Mouse (Mus musculus) hindbrain, embryonic 10.5 days (tissue): Measurements from ENCODE around the gene Moxd2. TPM values are rescaled to one million over a fixed set of nuclear protein-coding genes. Genes with fewer than 3 reads are reported as not detected.

Experiments used
- DNase-seq: peaks from one replicate; pipeline ENCODE4 v3.0.0-alpha.2; 2017; ENCODE audit warnings: low spot score
- H3K27ac ChIP-seq: fragments of 300-500 bp; sonication (generic); 2 replicates; pipeline ENCODE4 v1.5.1; 2016; ENCODE audit warnings: mild to moderate bottlenecking, moderate library complexity
- H3K27me3 ChIP-seq: fragments of 300-500 bp; sonication (generic); 2 replicates; pipeline ENCODE4 v1.6.1; 2016; ENCODE audit warnings: mild to moderate bottlenecking; ENCODE audit not compliant: poor library complexity, insufficient read depth, severe bottlenecking
- H3K36me3 ChIP-seq: fragments of 300-500 bp; sonication (generic); 2 replicates; pipeline ENCODE4 v1.6.1; 2016; ENCODE audit warnings: mild to moderate bottlenecking, moderate library complexity
- H3K4me1 ChIP-seq: fragments of 300-500 bp; sonication (generic); replicated peaks from 2 replicates; pipeline ENCODE4 v1.6.1; 2016; ENCODE audit warnings: mild to moderate bottlenecking
- H3K4me3 ChIP-seq: fragments of 300-500 bp; sonication (generic); 2 replicates; pipeline ENCODE4 v1.5.1; 2016; ENCODE audit warnings: mild to moderate bottlenecking, moderate library complexity
- H3K9me3 ChIP-seq: fragments of 300-500 bp; sonication (generic); 2 replicates; pipeline ENCODE4 v1.6.1; 2016; ENCODE audit warnings: mild to moderate bottlenecking, moderate library complexity
- WGBS: fragments of 180-500 bp; shearing (Covaris S2); methylation state at CpG from one replicate; pipeline ENCODE4 v1.1.7; 2016; 5-methylcytosine and 5-hydroxymethylcytosine counted together
- polyA plus RNA-seq: library from polyadenylated mRNA; unstranded; fragments of >200 nt; fragmentation: Nextera tagmentation; extraction: Ambion mirVana; gene quantifications from 2 replicates; pipeline ENCODE4 v1.2.1, GENCODE M21; 2016

Moxd2 gene
- polyA plus RNA-seq = not detected in 2 replicates

GRCm38 (mm10) chr6:40887394-40887793, at the start of gene Moxd2:
TSS of gene Moxd2 (minus strand) at chr6:40887494.
- Histone ChIP-seq H3K27me3 (no peaks in the 10 kb centered on the region), H3K4me3 (no peak within 1 kb of the TSS), H3K27ac (no peak within 1 kb of the TSS), H3K4me1 (no peaks in the 10 kb centered on the region), H3K36me3 (no peaks in the 10 kb centered on the region), H3K9me3 (no peaks in the 10 kb centered on the region)
- no peak for DNase-seq
- 88% methylated on average over 3 of the region's 3 CpGs for WGBS

- no peak for DNase-seq
- 88% methylated on average over 4 of the region's 4 CpGs for WGBS
- no peaks in the 10 kb centered on the region for H3K4me1 ChIP-seq
Measured at GRCm38 (mm10) chr6:40919954-40920353, 32.7 kb upstream of the Moxd2 start.

GRCm38 (mm10) chr6:40900287-40900686, 13.0 kb upstream of the Moxd2 start, which contains the start of gene Prss58:
TSS of gene Prss58 (minus strand) at chr6:40900387.
- no peaks in the 10 kb centered on the region for H3K4me1 ChIP-seq
- no peaks in the 10 kb centered on the region for H3K27me3 ChIP-seq
- no peak within 1 kb of the TSS for H3K27ac ChIP-seq
- no peak within 1 kb of the TSS for H3K4me3 ChIP-seq
- no peaks in the 10 kb centered on the region for H3K36me3 ChIP-seq
- DNase-seq = no peak
- H3K9me3 ChIP-seq = no peaks in the 10 kb centered on the region

More at GRCm38 (mm10) chr6:40919954-40920353, 32.7 kb upstream of the Moxd2 start:
- Histone ChIP-seq H3K27ac (no peak overlapping the region), H3K9me3 (no peaks in the 10 kb centered on the region), H3K36me3 (no peaks in the 10 kb centered on the region), H3K4me3 (no peak overlapping the region), H3K27me3 (no peaks in the 10 kb centered on the region)

- no peaks in the 10 kb centered on the region for H3K27me3 ChIP-seq
- 90% methylated on average over 1 of the region's 1 CpGs for WGBS
- no peak for DNase-seq
- no peaks in the 10 kb centered on the region for H3K9me3 ChIP-seq
- no peak overlapping the region for H3K27ac ChIP-seq
- no peaks in the 10 kb centered on the region for H3K36me3 ChIP-seq
- no peaks in the 10 kb centered on the region for H3K4me1 ChIP-seq
- H3K4me3 ChIP-seq = no peak overlapping the region
Measured at GRCm38 (mm10) chr6:40894716-40895115, 7.4 kb upstream of the Moxd2 start.

GRCm38 (mm10) chr6:40893577-40893976, 6.3 kb upstream of the Moxd2 start:
- peak; percentile 31 for DNase-seq
- Histone ChIP-seq H3K36me3 (no peaks in the 10 kb centered on the region), H3K9me3 (no peaks in the 10 kb centered on the region), H3K27ac (no peak overlapping the region), H3K4me3 (no peak overlapping the region), H3K27me3 (no peaks in the 10 kb centered on the region), H3K4me1 (no peaks in the 10 kb centered on the region)
- 39% methylated on average over 7 of the region's 7 CpGs for WGBS

- WGBS = 89% methylated on average over 4 of the region's 4 CpGs
- H3K9me3 ChIP-seq = no peaks in the 10 kb centered on the region
- H3K4me3 ChIP-seq = no peak overlapping the region
Measured at GRCm38 (mm10) chr6:40891754-40892153, 4.5 kb upstream of the Moxd2 start.

GRCm38 (mm10) chr6:40890973-40891372, 3.7 kb upstream of the Moxd2 start:
- no peaks in the 10 kb centered on the region for H3K9me3 ChIP-seq
- H3K27ac ChIP-seq = no peak overlapping the region
- H3K36me3 ChIP-seq = no peaks in the 10 kb centered on the region
- no peaks in the 10 kb centered on the region for H3K27me3 ChIP-seq
- H3K4me1 ChIP-seq = no peaks in the 10 kb centered on the region
- no peak overlapping the region for H3K4me3 ChIP-seq
- no peak for DNase-seq
- WGBS = 77% methylated on average over 1 of the region's 1 CpGs

More at GRCm38 (mm10) chr6:40891754-40892153, 4.5 kb upstream of the Moxd2 start:
- no peak overlapping the region for H3K27ac ChIP-seq
- no peaks in the 10 kb centered on the region for H3K4me1 ChIP-seq
- no peak for DNase-seq
- no peaks in the 10 kb centered on the region for H3K27me3 ChIP-seq
- H3K36me3 ChIP-seq = no peaks in the 10 kb centered on the region

GRCm38 (mm10) chr6:40845283-40845682, 42.0 kb downstream of the Moxd2 start:
- H3K36me3 ChIP-seq = no peaks in the 10 kb centered on the region
- H3K4me1 ChIP-seq = no peaks in the 10 kb centered on the region
- no peaks in the 10 kb centered on the region for H3K9me3 ChIP-seq
- H3K27me3 ChIP-seq = no peaks in the 10 kb centered on the region
- no peak for DNase-seq
- no peak overlapping the region for H3K27ac ChIP-seq
- no peak overlapping the region for H3K4me3 ChIP-seq

Other genes with a start within 250 kb of the Moxd2 start
- not detected in 2 replicates for gene Prss58, start 12.9 kb upstream of the Moxd2 start, polyA plus RNA-seq
- gene 1700074P13Rik, start 53.1 kb upstream of the Moxd2 start, polyA plus RNA-seq = not detected in 2 replicates
- not detected in 2 replicates for gene Gm4744, start 64.4 kb upstream of the Moxd2 start, polyA plus RNA-seq
- gene 1810009J06Rik, start 77.3 kb upstream of the Moxd2 start, polyA plus RNA-seq = not detected in 2 replicates
- gene Gm2663, start 112.0 kb upstream of the Moxd2 start, polyA plus RNA-seq = not detected in 2 replicates
- not detected in 2 replicates for gene 2210010C04Rik, start 148.0 kb upstream of the Moxd2 start, polyA plus RNA-seq